Mouse (Mus musculus) liver (tissue): ENCODE measurements around the gene Vmn2r51.
"Not testable (repeated sequence)": the region's sequence is repeated elsewhere in the genome, so short reads cannot be mapped to it uniquely, and the experiment has no call there.

Experiments
- DNase-seq: peaks from one replicate; pipeline ENCODE4 v3.0.0-alpha.2; 2020; ENCODE audit warnings: mixed read lengths

Vmn2r51 gene

GRCm38 (mm10) chr7:10105641-10106040, at the start of gene Vmn2r51:
Vmn2r51 (minus strand) TSS chr7:10105741.
- DNase-seq, result not testable (repeated sequence)

GRCm38 (mm10) chr7:10053196-10053595, 52.3 kb downstream of the Vmn2r51 start, which contains the start of gene Vmn2r50:
Vmn2r50 (minus strand) TSS chr7:10053296.
- DNase-seq, result not testable (repeated sequence)
